Mouse (Mus musculus) brain, adult 2 months (tissue): Measurements from ENCODE around the gene Mapre3.

Experiments
- DNase-seq: peaks from one replicate; pipeline ENCODE4 v3.0.0; 2011; ENCODE audit warnings: low read depth, low spot score

The Mapre3 gene

DNA sequence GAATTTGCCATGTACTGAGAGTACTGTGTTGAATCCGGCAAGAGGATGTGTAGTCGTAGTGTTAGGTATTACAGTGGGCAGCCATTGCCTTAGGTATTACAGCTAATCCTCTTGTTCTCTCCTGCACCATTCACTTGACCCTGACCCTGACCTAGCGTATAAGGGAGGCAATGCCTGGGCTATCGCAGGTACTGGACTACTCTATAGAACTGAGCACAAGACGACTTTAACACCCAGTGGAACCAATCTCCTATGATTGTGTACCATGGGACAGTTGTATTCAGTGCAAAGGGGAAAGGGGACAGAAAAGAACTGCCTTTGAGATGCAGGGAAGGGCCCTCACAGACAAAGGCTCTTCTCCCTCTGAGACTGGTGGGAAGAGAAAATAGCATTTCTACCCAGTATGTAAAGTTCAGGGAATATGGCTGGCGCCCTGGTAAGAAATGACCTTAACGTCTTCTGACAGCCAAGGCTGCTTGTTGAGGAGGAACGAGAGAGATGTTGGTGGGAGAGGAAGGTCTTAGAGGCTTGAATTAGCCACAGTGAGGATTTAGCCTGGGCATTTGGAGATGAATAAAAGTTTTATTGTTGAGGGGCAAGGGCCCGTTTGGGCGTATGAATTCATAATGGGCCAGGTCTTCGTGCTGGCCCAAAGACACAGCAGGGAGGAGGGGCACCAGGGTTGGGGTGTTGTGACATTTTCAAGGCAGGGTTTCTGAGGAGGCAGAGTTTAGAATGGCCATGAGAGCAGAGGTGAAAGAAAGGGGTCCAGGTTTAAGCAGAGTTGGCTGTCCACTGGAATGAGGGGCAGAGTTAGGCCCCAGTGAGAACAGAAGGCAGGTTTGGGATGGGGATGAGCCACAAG, 9.9 kb downstream of the Mapre3 start:
- DNase-seq = no peak

DNA sequence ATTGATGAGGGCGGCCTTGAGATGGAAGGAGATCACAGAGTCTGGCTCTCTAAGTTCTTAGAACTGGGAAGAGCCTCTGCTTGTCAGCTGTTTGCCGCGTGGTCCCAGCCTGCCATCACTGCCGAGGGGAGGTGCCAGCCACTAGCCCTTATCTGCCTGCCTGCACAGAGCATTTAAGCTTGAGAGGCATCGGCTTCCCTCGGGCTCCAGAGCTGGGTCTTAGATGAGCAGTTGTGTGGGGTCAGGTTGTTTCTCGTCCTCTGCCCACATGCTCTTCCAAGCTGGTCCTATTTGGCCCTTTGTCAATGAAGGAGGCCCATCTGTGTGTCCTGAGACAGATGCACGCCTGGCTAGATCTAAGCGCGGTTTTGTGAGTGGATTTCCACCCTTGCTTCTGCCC, 10.7 kb downstream of the Mapre3 start:
- peak; percentile 55 for DNase-seq

DNA sequence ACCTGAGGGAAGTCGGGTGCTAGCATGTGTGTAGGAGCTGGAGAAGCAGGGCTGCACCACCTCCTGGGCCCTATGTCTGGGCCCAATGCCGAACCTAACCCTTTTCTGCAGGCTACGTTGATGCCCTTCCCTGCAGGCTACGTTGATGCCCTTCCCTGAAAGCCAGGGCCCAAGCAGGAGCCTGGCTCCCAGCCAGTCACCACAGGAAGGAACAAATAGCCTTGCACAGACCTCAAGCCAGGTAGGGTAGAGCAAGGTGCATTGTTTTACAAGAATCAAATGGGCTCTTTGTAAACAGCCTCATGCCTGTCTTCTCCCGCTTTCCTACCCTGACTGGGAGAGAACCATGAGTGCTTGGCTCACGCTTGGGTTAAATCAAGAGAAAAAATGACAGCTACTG, 11.4 kb downstream of the Mapre3 start:
- peak; percentile 74 for DNase-seq

DNA sequence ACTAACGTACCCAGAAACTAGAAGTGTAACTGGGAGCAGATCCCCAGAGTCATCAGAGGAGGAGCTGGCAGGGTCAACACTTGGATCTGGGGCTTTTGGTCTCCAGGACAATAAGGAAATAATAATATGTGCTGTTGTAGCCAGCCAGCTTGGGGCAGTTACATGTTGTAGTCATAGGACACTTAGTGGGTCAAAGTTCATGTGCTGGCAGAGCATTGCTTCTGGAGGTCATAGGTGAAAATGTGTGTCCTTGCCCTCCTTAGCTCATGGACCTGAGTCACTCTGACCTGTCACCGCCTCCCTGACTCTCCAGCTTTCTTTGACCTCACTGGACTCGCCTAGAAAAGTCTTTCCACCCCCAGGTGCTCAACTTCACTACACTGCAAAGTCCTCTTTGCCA, 19.0 kb downstream of the Mapre3 start:
- no peak for DNase-seq

DNA sequence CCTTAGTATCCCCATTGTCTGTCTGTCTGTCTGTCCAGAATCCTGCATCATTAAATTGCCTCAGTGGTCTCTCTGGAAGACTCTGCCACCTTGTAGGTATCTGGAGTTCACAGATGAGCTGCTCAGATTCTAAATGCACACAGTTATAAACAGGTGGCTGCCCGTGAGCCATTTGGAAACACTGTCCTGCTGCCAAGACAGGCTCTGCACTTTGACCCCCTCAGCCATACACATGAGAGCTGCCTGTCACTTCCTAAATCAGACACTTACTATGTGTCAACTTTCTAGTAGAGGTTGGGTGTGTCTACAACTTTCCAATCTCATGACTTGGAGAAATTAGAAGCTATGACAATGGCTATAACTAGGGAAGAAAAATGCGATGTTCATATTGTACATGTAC, 25.3 kb downstream of the Mapre3 start:
- DNase-seq = no peak

DNA sequence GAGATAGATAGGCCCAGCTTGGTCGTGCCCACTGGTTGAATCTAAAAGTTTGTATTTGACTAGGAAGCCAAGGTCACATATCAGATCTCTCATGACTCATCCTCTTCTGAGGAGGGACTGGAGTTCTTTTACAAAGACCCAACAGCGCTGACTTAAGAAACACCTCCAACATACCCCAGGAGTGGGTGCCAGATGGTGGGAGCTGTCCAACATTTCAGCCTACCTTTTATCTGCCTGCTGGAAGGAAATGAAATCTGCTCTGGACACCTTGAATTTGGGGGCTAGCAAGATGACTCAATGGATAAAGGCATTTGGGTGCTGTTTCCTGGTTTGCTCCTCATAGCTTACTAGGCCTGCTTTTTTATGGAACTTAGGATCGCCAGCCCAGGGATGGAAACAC, 27.5 kb downstream of the Mapre3 start:
- DNase-seq = no peak

DNA sequence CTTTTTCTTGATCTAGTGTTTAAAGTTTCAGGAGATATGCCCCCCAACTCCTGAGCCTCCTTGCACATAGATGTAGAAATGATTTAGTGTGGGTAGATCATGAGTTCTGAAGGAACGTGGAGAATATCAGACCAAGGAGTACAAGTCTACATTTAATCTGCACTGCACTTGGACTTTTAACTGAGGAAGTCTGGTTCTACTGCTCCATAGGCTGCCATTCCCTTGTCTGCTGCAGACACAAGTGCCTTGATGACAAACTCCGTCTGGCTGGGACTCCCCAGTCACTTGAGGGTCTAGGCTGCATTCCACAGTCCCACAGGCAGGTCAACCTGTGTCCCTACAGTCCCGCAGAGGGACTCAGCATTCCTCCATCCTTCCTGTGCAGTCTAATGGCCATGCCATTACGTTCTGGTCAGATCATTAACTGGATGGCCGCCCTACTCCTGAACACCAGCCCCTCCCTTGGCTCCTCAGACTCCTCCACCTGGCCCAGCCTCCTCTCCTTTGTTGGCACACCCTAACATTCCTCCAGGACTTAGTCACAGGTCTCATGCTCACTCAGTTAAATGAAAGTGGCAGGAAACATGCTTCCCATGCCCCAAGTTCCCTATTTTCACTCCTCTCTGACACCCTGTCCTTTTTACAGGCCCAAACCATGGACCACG, 35.6 kb downstream of the Mapre3 start:
- peak; percentile 38 for DNase-seq

DNA sequence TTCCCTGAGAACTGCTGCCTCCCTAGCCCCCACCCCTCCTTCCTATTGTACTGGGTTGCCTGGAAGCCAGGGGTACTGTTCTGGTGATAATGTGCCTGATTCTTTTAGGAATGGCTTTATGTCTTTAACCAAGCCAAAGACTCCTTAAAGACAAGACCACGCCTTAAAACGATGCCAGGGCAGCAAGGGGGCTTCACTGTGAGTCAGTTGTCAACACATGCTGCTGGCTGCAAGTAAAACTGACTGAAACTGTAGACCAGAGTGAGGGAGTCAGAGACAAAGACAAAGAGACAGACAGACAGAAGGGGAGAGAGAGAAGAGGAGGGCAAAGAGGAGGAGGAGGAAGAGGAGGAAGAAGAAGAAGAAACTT, 36.1 kb downstream of the Mapre3 start:
- DNase-seq = no peak

DNA sequence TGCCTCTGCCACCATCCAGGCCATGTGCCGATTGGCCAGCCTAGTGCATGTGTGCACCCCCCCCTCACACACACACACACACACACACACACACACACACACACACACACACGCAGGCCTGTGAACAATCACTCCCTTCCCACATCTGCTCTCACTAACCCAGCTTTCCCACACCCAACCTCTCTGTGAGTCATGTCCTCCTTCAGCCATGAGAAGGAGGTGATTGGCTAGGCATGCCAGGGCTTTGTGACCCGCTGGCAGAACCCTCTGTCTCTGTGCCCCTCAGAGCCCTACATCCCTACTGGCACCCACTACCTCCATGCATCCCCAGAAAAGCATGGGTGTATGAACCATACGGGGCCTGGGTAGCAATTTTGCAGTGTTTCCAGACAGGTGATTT, 39.1 kb downstream of the Mapre3 start:
- peak; percentile 65 for DNase-seq

DNA sequence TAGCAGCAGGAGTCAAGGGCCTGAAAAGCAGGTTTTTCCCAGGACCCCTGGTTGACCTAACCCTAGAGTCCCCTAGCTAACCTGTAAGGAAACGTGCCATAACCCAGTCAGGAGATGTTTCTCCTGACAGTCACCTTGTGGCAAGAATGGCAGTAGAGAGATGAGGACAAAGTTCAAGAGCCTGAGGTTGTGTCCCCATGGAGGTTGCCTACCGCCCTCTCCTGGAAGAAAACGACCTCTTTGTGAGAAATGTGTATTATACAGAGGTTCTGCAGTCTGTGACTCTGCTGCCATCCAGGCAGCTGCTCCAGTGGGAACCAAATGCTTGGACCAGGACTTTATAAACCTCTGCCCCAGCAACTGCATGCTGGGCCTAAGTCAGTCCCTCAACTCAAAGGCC, 41.2 kb downstream of the Mapre3 start:
- DNase-seq = no peak

DNA sequence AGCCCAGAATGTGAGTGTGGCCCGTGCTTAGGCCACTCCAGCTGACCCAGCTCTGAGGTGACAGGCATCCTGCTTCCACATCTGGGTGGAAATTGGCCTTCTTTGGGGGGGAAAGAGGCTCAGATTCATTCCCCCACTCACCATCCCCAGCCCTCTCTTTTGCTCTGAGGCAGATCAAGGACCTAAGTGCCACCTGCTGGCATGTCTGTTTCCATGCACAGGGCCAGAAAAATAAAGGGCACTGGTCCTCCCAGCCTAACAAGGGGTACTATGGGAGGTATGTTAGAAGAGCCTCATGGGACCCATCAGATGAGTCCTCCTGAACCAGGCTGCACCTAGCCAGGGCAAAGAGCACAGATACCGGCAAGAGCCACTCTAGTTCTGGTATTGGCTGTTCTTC, 41.7 kb downstream of the Mapre3 start:
- DNase-seq = no peak

DNA sequence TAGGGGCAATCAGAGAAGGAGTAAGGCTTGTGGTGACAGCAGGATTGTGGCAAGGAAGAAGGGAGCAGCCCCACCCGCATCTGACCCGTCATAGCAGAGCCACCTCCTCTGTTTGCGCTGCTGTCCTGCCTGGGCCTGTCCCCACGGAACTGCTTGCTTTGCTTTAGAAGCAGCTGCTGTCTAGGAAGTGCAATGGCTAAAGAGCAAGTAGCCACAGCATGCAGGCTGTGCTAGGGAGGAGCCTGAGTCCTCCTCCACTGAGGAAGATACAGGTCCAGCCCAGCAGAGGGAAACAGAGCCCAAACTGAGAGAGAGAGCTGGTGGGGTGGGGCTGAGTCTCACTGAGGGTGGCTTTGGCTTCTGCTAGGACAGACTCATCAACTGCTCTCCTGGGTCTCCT, 49.4 kb downstream of the Mapre3 start:
- no peak for DNase-seq

DNA sequence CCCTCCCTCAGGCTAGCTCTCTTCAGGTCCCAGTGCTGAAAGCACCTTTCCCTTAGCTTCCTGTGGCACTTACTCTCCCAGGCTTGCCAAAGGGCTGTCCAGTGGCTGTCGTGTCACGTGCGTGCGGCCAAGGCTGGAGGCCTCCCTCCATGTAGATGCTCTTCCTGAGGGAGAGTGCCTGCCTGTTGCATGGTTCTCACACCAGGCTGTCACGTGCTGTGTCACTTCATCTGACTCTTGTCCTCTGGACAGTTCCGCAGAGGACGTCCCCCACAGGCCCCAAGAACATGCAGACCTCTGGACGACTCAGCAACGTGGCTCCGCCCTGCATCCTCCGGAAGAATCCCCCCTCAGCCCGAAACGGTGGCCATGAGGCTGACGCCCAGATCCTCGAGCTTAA, 49.9 kb downstream of the Mapre3 start:
- no peak for DNase-seq

DNA sequence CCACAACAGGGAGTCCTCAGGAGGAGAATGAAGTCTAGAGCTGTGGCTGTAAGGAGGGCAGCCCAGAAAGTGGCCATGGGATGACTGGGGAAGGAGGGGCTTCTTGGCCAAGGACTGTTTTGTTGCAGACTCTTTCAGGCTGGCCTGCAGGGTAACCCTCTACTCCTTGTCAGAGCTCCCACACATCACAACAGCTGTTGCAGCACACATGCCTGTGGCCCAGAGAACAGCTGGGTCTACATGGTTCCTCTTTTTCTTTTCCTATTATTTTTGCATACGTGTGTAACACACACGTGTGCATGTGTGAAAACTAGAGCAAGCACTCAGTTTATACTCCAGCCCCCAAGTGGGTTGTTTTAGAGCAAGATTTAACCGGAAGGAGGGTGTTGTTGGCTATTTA, 52.4 kb downstream of the Mapre3 start:
- no peak for DNase-seq

DNA sequence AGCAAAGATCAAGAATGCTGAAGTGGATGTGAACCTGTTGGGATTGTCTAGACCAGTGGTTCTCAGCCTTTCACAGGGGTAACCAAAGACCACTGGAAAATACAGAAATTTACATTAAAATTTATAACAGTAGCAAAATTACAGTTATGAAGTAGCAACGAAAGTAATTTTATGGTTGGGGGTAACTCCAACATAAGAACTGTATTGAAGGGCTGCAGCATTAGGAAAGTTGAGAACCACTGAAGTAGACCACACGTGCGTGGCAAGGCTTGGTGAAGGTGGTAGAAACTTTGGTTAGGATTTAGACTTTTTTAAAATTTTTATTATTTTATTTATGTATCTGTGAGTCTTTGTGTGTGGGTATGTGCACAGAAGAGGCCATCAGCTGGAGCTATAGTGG, 53.3 kb downstream of the Mapre3 start, which contains the start of gene Tmem214:
TSS of gene Tmem214 (plus strand) at position 301 of the 400 bp plus-strand sequence.
- DNase-seq = no peak

DNA sequence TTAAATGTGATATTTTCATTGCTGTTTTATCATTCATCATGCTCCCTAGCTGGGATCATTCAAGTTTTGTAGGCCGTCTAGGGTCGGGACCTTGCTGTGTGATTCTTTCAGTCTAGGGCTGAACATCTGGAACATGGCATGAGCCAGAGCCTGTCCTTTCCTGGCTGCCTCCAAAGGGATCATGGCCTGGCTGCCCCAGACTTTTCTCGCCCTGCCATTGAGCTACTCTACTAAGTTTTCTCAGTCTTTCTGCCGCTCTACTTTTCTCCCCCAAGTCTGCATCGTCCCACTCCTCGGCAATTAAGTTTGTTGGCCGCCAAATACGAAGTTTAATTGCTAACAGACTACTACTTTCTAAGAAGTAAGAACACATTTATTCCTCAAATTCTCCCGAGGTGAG, 54.5 kb downstream of the Mapre3 start:
- DNase-seq = no peak

DNA sequence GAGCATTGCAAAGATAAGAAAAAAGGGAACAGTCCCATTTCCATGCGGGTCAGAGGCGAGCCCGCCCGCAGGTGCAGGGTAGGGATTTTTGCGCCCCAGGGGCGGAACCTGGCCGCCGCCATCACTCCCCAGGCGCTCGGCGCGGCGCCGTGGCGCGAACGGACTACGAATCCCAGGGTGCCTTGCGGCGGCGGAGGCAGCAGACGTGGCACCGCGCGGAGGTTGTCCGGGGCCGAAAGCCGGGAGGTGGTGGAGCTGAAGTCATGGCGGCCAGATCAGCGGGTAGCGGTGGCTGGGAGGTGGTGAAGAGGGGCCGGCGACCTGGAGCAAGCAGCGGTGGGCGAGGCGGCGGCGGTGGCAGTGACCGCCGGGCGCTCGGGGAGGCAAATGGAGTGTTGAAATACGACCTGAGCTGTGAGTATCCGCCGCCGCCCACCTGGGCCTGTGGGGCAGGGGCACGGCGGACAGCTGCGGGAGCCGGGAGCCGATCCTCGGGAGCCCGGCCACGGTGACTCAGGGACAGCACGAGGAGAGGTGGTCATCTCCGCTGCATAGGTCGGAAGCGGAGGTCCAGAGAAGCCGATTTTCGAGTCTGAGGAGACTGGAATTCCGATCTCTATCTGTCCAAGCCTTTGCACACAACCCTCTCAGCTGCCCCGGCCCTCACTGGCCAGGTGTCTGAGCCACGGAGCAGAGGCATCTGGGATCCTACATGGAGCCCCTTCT, 55.1 kb downstream of the Mapre3 start:
- DNase-seq = peak; percentile 94

DNA sequence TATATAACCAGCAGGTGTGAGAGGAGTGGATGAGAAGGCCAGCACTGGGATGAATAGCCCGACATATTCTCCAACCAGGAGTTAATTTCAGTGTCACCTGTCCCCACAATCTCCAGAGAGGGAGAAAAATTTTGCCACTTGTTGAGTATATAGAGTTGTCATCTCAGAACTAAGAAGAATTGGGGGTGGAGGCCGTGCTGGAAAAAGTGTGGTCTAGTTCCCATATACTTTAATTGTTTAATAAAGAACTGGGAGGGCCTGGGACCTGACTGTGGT, 55.6 kb downstream of the Mapre3 start:
- no peak for DNase-seq

DNA sequence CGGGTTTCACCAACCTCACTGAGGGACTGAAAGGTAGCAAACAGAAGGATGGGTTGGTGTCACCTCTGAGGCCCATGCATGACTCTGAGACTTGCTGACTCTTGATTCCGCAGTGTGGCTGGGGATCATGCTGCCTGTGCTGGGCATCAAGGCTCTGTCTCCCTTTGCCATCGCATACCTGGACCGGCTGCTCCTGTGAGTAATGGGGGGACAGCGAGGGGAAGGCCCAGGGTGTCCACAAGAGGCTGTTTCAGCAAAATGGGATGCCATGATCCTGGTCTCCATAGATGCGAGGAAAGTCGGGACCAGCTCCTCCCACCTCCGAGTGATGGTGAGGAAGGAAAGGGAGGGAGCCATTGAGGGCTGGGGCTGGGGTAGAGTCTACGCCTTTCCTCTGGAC, 58.1 kb downstream of the Mapre3 start:
- no peak for DNase-seq

DNA sequence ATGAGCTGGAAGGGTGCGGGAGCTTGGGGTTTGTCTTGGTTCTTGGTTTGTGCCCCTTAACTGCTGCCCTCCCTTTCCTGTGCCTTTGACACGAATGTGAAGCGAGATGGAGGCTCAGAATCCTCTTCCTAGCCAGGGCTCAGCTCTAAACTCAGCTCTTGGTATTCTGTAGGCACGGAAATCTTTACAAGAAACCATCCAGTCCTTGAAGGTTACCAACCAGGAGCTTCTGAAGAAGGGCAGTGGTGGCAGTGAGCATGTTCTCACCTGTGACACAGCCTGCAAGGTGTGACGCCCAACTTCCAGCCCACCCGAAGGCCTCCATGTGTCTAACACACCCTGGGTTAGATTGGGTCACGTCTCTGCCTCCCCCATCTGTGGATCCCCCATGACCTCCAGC, 59.9 kb downstream of the Mapre3 start:
- no peak for DNase-seq

DNA sequence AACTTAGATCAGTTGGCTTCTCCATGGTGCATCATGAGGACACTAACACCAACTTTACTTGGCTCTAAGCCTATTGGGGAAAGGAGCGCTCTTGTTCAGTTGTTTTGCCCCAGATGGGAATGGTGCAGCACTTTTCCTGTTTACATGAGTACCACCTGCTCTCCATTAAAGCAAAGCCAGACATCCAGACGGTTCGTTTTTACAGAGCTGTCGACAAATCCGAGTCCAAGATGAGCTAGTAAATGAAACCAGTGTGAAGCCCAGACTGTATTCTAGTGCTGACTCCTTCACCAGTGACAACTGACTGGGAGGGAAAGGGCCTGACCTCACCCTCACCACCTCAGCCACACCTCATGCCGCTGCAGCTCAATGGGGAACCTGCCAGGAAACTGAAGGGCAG, 64.2 kb downstream of the Mapre3 start:
- peak; percentile 45 for DNase-seq

DNA sequence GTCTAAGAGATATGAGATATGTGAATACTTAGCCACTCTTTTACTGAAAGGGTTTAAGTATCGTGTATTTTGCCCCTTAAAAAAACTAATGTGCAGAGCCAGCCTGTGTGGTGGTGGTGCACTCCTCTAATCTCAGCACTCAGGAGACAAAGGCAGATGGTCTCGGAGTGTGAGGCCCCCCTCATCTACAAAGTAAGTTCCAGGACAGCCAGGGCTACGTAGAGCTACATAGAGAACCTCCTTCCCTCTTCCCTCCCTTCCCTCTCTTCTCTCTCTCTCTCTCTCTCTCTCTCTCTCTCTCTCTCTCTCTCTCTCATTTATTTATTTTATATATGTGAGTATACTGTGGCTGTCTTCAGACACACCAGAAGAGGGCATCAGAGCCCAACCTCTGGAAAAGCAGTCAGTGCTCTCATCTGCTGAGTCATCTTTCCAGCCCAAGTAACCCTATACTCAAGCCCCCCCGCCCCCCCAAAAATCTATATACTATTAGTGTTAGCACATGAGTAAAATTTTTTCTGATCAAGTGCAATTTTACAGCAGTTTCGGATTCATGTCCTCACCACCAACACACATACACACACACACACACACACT, 65.0 kb downstream of the Mapre3 start:
- DNase-seq = no peak
